Mouse (Mus musculus) adrenal gland, postnatal 36 days (tissue): Measurements from ENCODE around the gene Slf2. TPM values are rescaled to one million over a fixed set of nuclear protein-coding genes. Genes with fewer than 3 reads are reported as not detected.

Experiments used
- DNase-seq, 2 experiments: peaks; one replicate each; pipeline ENCODE4 v3.0.0; 2021; ENCODE audit warnings: mixed read lengths in 1 of 2
- total RNA-seq, 2 experiments: library from RNA; stranded (reverse); gene quantifications; 2 replicates each; pipeline ENCODE4 v1.2.3; 2021

Slf2 gene
- total RNA-seq, 2 experiments from 2014 or later = 23.0 to 23.7 TPM

DNA sequence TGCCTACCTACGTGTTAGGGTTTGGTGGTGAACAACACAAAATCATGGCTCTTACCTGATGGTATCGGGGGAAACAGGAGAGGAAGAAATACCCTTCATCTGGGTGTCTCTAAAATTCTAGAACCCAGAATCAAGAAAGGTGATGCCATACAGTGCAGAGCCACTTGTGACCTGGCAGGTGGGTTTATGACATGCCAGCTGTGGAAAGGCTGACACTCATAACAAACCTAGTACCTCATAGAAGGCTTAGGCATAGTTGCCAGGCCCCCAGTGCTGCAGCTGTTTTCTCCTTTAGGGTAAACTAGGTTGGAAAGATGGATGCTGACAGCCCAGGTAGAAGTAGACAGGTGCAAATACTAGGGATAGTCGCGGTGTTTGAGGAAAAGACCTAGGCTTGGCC lies 53.5 kb downstream of the Slf2 start:
- no peak for DNase-seq

DNA sequence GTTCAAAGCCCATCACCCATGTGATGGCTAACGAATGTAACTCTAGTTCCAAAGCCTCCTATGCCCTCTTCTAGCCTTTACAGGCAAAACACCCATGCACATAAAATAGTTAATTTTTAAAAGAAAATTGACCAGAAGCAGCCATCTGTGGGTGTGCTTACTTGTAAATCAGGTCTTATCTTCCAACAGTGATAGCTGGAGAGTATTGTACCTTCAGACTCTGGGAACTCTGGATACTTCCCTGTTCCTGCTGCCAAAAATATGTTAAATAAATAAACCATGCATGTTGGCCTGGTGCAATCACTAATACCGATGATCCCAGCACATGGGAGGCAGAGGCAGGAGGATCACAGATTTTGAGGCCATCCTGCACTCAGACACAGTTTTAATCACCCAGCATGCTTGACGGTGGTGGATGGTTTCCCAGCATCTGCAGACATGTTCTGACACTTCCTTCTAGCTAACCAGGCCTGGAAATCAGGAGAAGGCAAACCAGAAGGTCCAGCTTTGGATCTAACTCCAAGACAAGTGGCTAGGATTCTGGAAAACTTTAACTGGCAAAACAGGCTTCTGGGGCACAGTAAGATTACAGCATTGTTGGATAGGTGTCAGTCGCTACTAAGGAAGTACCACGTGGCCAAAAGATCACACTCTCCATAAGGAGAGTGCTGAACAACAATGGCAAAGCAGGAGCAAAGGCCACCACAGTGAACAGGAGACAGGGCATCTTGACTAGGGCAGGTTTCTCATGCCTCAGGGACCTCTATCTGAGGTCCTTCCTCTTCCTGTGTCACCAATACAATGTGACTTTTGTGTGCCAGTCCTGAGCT lies 54.4 kb downstream of the Slf2 start:
- no peak for DNase-seq

DNA sequence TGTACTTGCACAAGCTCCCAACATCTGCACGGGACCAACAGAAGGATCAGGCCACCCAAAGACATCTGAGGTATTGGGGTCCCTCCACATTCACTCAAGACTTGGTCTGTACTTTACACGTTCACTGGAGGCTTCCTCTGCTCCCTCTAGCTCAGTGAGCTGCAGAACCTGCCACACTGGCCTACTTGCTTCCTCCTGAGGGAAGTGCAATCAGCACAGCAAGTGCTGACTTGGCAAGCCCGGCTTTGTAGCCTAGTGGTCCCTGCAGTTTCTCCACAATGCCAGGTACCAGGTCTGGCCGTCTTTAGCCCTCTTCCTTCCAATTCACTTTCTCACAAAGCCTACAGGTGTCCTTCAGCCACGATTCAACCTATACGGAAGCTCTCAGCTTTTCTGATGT lies 56.1 kb downstream of the Slf2 start:
- no peak for DNase-seq

DNA sequence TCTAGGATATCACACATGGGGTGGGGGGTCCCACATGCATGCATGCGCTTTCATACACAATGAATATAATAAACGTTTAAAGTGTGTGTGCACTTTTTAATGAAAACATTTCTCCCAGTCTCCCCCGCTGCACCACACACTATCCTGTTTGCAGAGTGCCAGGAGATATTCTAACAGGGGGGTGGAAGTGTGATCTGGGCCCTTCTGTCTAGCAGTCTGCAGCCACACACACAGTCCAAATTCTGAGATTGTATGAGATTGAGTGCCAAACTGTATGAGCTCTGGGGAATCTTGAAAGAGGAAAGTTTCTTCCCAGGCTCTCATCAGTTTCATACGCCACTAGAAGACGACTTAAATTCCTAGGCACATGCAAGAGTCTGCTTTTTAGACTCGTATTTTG lies 56.9 kb downstream of the Slf2 start:
- no peak for DNase-seq

DNA sequence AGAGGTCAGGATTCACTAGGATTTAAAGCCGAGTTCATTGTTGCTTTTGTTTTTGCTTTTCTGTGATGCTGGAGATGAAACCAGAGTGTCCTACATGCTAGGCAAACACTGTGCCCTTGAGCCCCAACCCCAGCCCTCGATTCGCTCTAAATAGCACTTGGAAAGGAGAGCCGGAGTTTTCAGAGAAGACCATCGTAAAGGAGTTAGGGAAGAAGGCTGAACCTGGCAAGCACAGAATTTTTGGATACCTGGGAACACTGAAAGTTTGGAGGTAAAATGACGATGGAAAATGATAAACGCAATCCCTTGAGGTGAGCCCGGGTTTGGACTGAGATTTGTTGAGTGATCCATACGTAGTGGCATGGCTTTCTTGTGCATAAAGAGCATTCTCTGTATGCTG lies 57.4 kb downstream of the Slf2 start:
- DNase-seq = no peak

DNA sequence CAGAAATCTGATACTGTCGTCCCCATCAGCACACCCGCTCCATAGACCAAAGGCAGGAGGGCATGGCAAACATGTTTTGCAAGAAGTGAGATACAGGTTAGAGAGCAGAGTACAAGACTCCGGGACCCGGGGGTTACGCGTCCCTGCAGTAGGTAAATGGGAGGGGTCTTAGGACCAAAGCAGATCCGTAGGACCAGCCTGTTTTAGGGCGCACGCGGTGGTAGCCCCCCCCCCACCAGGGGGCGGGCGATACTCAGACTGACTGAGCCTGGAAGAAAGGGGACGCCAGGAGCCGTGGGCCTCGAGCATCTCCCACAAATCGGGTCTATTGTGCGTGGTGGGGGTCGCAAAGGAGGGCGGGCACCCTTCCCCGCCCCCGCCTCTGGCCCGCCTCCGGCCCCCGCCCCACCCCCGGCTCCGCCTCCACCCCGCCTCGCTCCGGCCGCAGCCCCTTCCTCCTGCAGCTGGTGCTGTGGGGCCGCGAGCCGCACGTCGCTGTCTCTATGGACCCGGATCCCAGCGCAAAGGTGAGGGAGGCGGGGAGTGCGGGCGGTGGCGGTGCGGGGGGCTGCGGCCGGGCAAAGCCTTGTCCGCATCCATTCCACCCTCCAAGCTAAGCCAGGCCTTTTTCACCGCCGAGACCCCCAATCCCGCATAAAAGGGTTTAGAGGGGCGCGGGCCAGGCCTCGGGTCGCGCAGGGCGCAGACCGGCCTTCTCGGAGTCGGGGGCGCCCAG lies 58.0 kb downstream of the Slf2 start, which contains the start of gene Sema4g:
TSS of gene Sema4g (plus strand) at position 271 of the 736 bp plus-strand sequence.
- peak; percentile 44 to 67 for DNase-seq

DNA sequence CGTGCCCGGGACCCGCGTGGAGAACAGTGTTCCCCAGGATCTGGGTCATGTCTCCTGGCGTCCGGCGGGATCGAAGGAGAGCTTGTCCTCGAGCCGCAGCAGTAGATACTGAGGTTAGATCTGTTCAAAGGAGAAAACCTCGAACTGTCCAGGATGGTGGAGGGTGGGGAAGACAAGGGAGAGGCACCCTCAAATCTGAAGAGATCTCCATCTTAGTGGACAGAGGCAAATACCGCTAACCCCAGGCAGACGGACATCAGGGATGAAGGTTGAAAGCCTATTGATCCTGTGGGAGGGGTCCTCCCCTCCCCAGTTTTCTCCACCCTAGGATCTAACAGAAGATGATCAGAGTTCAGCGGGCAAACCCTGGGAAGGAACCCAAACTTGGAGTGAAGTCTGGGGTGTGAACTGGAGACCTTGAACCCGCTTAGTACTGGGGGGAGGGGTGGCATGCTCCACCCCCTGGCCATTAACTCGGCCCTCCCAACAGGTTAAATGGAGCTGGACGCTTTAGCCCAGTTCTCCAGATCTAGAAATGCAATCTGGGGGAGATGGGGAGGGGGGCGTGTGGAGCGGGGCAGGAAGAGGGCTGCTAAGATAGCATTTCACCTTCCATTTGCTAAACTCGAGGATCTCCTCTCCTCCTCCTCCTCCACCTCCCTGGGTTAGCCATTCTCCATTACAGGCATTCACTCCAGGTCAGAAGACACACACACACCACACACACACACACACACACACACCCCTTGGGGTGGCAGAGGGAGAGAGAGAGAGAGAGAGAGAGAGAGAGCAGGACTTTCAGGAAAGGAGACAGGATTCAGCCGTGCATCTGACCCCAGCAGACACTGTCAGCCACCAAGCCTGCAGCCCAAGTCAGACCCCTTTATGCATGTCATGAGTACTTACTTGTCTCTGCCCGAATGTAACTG lies 58.9 kb downstream of the Slf2 start:
- no peak for DNase-seq

DNA sequence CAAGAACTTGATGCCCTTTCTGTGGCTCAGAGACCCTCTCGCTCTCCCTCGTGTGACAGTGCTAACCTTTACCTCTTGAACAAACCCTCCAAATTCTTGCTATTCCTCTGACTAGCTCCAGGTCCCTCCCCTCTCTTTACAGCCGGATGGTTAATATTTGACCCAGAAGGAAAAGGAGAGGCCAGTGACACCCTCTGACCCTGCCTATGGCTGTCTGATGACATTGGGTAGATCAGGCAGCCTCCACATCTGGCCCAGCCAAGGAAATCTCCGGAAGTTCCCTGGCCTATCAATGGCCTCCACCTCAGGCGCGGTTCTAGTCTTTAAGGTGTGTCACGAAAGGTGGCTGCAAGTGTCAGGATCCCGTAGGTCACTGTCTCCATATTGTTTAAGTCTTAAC lies 60.1 kb downstream of the Slf2 start:
- no peak for DNase-seq

DNA sequence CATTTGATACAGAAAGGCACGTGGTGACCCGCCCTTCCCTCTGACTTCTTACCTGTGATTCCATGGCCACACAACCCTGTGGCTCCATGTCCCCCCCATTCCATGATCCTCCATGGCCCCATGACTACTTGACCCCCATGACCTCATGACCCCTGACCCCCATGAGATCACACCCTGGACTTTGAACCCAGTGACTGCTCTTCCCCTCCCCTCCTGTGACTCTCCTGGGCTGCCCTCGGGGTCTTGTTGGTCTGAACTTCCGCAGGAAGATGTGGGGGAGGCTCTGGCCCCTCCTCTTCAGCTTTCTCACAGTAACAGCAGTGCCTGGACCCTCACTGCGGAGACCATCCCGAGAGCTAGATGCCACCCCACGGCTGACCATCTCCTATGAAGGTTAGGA lies 61.3 kb downstream of the Slf2 start:
- DNase-seq = no peak

DNA sequence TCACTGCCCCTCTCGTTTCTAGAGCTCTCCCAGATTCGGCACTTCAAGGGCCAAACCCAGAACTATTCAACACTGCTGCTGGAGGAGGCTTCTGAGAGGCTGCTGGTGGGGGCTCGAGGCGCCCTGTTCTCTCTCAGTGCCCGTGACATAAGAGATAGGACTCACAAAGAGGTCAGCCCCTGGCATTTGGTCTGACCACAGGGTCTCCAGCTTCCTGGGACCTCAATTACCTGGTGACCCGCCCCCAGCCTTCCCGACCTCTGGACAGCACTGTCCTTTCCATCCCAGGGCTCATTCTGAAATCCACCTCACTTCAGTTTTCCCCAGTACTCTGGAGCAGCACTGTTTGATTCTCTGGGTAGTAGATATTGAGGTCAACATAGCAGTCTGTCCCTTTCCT lies 61.8 kb downstream of the Slf2 start:
- no peak for DNase-seq

DNA sequence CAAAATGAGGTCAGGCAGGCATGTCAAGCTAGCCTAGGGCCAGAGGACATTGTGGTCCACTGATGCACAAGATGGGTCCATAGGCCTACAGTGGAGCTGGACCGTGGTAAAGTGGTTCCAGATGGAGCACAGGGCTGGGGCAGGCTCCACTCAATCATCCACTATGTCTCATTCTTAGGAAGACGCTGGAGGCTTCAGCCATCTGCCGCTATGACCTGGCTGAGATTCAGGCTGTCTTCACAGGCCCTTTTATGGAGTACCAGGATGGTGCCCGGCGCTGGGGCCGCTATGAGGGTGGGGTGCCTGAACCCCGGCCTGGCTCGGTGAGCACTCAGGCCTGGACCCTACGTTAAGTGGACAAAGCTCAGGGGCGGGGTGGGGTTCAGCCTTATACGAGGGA lies 66.8 kb downstream of the Slf2 start:
- no peak for DNase-seq

DNA sequence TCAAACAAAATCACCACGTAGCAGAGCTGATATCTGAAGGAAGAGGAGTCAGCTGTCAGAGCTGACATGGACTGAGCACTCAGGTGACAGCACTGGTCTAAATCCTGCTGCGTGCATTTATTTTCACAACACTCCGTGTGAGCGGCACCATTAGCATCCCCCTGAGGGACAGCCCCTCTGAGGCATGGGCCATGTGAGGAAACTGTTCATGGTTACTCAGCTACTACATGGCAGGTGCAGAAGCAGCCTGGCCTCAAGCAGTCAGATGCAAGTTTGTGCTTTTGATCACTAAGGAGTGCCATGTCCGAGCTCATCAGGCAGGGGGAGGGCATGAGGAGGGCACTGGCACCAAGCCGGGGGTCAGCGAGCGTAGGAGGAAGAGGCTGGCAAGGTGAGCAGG lies 68.7 kb downstream of the Slf2 start:
- no peak for DNase-seq

DNA sequence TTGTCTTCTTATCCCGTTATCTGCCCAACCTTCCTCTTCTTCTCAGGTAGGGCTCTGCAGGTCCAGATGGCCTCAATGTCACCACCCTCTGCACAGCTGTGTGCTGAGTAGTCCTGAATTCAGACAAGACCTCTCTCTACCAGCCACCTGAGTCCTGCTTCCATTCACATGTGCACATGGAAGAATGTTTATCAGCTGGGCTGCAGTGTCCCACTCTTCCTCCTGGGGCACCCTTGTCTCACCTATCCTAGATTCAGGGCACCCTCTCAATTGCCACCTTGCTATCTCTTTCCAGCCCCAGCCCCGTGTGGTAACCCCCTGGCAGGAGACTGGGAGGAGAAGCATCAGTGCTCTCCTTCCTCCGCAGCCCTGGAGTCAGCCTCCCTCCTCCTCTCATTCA lies 71.3 kb downstream of the Slf2 start:
- DNase-seq = no peak

DNA sequence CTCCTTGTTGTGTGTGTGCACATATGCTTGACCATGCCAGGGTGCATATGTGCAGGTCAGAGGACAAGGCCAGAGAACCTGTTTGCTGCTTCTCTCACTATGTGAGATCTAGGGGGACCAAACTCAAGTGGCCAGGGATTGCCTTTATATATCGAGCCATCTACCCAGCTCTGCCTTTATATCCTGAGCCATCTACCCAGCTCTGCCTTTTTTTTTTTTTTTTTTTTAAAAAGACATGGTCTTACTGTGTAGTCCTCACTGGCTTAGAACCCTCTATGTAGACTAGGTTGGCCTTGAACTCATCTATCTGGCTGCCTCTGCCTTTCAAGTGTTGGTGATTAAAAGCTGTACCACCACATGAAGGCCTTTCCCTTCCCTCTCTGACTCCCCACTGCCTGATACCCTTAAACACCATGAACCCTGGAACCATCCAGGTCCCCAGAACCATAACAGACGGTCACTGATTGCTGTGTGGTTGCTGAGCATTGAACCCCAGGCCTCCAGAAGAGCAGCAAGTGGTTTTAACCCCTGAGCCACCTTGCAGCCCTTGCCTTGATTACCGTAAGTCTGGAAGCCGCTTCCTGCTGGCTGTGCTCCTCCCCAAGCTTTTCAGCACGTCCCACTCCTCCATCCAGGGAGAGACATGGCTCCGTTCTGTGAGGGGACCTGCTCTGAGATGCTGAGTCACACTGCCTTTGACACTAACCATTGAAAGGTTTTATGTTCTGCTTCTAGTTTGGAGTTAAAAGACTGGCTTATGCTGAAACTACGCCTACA lies 73.0 kb downstream of the Slf2 start:
- no peak for DNase-seq

DNA sequence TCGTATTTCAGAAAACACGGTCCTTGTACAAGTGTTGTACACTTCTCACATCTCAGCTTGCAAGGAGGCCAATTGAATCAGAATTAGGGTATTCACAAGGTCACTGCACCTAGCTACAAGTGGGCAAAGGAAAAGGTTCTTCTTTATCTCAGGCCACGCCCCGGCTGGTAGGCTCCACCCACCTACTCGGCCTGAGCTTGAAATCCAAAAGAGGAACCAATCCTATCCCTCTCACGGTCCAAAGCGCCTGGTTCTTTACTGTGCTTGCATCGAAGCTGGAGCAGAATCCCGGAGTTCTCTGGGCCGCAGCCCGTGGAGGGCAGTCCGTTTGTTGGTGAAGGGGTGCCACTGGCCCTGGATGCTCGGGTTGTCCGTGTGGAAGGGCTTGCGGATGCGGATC lies 74.5 kb downstream of the Slf2 start, which contains the start of gene Twnk:
TSS of gene Twnk (plus strand) at position 220 of the 400 bp plus-strand sequence.
- DNase-seq = peak; percentile 71 to 83

DNA sequence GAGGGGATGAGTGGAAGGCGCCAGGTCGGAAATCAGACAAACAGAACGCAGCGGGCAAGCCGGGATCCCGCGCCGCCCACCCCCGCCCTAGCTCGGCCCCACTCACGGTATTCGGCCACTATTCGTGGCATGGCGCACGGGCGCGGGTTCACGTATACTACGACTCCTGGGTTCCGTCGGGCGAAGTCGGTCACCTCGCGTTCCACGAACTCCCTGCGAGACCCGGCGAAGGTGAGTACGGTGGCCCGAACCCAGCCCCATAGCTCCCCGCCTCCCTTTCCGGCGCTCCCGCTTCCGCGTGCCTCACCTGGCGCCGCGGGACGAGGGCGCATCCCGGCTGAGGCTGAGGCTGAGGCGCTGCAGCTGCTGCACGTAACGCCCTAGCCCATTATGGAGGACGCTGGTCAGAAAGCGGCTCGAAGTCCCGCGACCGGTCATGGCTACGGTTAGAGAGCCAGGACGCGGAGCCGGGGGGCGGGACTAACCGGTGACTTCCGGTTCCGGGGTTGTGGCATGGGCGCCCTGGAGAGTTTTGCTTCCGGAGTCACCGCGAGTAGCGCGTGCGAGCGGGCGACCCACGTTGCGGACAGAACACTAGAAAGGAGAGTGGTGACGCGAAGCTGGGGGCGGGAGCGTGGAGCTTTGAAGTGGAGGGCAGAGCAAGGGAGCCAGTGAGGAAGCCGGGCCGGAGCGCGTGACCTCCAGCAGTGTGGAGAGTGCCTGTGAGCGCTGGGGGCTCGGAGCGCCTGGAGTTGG lies 75.2 kb downstream of the Slf2 start, which contains the start of gene Mrpl43:
TSS of gene Mrpl43 (minus strand) at position 486 of the 756 bp plus-strand sequence.
- peak; percentile 99 for DNase-seq

DNA sequence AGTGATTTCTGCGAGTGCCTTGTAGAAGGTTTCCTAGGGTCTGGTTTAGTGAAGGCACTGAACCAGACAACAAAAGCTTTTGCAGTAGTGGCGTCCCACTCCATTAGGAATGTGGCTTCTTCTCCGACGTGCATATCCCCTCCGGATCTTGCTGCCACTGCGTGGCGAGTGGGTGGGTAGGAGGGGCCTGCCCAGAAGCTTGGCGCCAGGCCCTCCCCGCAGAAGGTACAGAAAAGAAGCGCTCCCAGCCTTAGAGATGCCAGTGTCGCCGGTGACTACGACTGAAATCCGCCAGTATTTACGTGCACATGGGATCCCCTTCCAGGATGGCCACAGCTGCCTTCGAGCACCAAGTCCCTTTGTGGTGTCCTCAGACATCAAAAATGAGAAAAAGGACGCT lies 76.1 kb downstream of the Slf2 start:
- DNase-seq = no peak

DNA sequence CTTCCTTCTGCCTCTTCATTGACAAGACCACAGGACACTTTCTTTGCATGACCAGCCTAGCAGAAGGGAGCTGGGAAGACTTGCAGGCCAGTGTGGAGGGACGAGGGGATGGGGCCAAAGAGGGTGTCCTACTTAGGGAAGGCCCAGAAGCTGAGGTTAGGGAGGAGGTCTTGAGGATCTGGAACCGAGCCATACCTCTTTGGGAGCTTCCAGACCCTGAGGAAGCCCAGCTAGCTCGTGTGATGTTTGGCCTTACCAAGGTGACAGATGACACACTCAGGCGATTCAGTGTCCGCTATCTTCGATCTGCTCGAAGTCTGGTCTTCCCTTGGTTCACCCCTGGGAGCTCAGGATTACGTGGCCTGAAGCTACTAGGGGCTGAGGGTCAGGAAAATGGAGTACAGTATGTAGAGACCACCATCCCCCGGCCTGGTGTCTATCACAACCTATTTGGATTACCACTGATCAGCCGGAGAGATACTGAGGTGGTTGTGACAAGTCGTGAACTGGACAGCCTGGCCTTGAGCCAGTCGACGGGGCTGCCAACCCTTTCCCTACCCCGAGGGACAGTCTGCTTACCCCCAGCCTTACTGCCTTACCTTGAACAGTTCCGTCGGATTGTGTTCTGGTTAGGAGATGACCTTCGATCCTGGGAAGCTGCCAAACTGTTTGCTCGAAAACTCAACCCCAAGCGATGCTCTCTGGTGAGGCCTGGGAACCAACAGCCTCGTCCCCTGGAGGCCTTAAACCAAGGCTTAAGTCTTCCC lies 76.7 kb downstream of the Slf2 start:
- DNase-seq = peak; percentile 72 to 85

DNA sequence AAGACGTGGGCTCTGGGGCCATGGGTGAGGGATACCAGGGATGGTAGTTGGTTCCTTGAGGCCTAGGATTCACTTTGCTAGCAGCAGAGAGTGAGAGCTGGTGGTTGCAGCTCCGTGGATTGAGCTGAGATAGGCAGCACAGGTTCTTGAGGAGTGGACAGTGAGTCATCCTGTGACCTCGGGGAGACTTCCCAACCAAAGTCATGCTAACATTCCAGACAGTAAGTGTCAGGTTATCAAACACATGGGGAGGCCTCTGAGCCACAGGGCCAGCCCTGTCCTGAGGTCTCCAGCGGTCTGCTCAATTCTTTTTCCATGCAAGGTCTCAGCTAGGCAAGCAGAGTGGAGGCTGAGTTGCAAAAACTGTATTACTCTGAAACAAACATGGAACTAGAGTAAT lies 79.7 kb downstream of the Slf2 start:
- peak; percentile 63 to 68 for DNase-seq

DNA sequence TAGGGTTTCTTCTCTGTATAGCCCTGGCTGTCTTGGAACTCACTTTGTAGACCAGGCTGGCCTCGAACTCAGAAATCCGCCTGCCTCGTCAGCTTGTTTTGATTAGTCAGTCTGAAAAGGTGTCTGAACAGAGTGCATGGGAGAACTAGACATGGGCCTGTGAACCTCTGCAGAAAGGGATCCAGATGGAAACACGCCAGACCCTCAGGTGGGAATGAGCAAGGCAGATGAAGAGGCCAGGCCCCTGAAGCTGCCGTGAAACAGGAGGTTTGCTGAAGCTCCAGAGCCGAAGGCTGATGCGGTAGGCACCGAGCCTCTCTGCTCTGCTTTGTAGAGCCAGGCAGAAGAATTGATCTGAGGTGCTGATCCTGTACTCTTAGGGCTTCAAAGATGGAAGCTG lies 81.3 kb downstream of the Slf2 start:
- no peak for DNase-seq
